Mouse (Mus musculus): Measurements from ENCODE around the gene Zcchc24.

GRCm38 (mm10) chr14:25751067-25751466 is 17.8 kb downstream of the Zcchc24 start:
- TF ChIP-seq CTCF (IDR thresholded peaks at IDR 0.05; ENCODE audit: low read depth) (no peak), EP300 (IDR thresholded peaks at IDR 0.05; ENCODE audit: low read depth) (no peak)
